Mouse (Mus musculus) megakaryocyte, embryonic 14.5 days (primary cell): ENCODE results near the gene Cdkl1.

Source experiments
- FLI1 ChIP-seq: IDR thresholded peaks from 2 replicates; pipeline ENCODE4 v1.6.1; 2012; ENCODE audit warnings: low read length, inconsistent platforms, mixed read lengths
- GATA1 ChIP-seq: IDR thresholded peaks from 3 replicates; pipeline ENCODE4 v1.6.1; 2012; ENCODE audit warnings: mixed read lengths, low read length, inconsistent platforms, borderline replicate concordance

DNA sequence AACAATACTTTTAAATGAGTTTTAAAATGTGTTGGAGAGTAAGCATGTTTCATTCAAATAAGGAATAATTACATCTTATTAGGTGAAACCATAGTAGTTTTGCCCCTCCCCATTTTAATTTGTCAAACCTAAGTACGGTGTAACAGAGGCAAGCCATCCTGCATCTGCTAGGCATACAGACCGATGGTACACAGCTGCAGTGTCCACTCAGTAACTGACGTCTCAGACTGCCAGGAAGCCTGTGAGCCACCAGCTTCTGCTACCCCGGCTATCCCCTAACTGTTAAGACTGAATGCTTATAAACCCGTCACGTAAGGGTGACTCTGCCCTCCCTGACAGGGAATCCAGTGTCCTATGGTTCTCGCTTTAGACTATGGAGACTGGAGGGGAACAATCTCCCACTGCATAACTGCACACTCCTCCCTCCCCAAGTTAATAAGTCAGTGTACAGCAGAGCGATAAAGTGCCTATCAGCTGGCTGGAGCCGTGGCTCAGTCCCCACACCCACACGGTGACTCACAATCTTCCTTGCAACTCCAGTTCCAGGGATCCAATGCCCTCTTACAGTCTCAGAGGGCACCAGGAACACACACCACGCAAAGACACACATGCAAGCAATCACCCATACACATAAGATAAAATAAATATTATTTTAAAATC is 86.1 kb downstream of the Cdkl1 start:
- no peak for TF ChIP-seq FLI1
- no peak for TF ChIP-seq GATA1
